Mouse (Mus musculus): ENCODE results near the gene Fubp3. TPM values are rescaled to one million over a fixed set of nuclear protein-coding genes. Genes with fewer than 3 reads are reported as not detected.

Gene Fubp3
- polyA plus RNA-seq, 1 experiment from 2014 or later, result 87.2 TPM

DNA sequence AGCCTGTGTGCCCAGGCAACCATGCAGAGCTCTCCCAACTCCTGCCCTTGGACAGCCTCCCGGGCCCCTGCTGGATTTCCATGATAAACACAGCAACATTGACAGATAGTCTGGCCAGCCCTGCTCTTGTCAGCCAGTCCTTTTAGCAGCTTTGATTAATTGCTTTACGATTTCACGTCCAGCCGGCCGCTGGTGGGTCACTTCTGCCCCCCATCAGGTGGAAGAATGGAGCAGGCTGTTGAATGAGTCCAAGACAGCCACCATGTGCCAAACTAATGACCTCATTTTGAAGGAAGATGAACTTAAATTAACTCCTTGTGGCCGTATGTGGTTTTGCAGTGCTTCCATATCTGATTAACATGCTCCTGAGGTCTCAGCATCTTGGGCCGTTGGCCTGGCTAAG is 37.4 kb downstream of the Fubp3 start:
- Histone ChIP-seq H3K9ac (replicated peaks; ENCODE audit: low read depth, low read length) (no peak overlapping the region), H3K4me1 (ENCODE audit: control insufficient read depth, insufficient read depth, low read length) (0 out of 2 replicates have a peak, but pooled peaks cover 6% of the 10 kb centered on the region), H3K27me3 (ENCODE audit: control insufficient read depth, insufficient read depth, low read length) (no peaks in the 10 kb centered on the region), H3K4me2 (replicated peaks; ENCODE audit: low read depth, low read length) (no peak overlapping the region), H3K4me3 (ENCODE audit: low read depth, low read length) (no peak overlapping the region), H3K9me3 (ENCODE audit: control insufficient read depth, low read depth, low read length) (no peaks in the 10 kb centered on the region), H3K27ac (ENCODE audit: low read length) (no peak overlapping the region), H3K36me3 (ENCODE audit: control insufficient read depth, insufficient read depth, low read length) (peaks cover 85% of the 10 kb centered on the region)
- WGBS, result 13% methylated on average over 7 of the region's 7 CpGs
- ATAC-seq (ENCODE audit: insufficient number of reproducible peaks, insufficient read depth, low FRiP score, low read depth), result no peak

DNA sequence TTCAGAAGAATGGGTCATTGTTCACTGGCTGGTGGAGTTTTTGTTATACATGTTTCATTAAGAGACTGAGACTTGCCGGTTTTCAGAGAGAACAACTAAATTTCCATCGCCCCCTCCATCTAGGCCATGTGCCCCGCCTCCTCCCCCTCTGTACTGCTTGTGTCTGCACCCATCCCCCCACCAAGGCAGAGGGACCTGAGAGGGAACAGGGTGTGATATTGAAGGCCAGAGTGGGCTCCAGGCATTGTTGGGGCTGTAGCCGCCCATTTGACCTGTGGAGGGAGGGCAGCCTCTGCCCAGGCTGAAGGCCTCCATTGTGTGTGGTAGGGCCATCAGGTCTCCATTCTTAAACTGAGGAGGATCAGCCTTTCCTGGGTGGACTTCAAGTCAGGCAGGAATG is 38.5 kb downstream of the Fubp3 start:
- H3K27me3 ChIP-seq (ENCODE audit: control insufficient read depth, insufficient read depth, low read length), result no peaks in the 10 kb centered on the region
- no peak overlapping the region for H3K4me3 ChIP-seq (ENCODE audit: low read depth, low read length)
- H3K4me1 ChIP-seq (ENCODE audit: control insufficient read depth, insufficient read depth, low read length), result 0 out of 2 replicates have a peak, but pooled peaks cover 6% of the 10 kb centered on the region
- peaks cover 85% of the 10 kb centered on the region for H3K36me3 ChIP-seq (ENCODE audit: control insufficient read depth, insufficient read depth, low read length)
- no peak overlapping the region for H3K27ac ChIP-seq (ENCODE audit: low read length)
- H3K9ac ChIP-seq (replicated peaks; ENCODE audit: low read depth, low read length), result no peak overlapping the region
- H3K4me2 ChIP-seq (replicated peaks; ENCODE audit: low read depth, low read length), result no peak overlapping the region
- no peak for ATAC-seq (ENCODE audit: insufficient number of reproducible peaks, insufficient read depth, low FRiP score, low read depth)
- H3K9me3 ChIP-seq (ENCODE audit: control insufficient read depth, low read depth, low read length), result no peaks in the 10 kb centered on the region
- 77% methylated on average over 4 of the region's 4 CpGs for WGBS

DNA sequence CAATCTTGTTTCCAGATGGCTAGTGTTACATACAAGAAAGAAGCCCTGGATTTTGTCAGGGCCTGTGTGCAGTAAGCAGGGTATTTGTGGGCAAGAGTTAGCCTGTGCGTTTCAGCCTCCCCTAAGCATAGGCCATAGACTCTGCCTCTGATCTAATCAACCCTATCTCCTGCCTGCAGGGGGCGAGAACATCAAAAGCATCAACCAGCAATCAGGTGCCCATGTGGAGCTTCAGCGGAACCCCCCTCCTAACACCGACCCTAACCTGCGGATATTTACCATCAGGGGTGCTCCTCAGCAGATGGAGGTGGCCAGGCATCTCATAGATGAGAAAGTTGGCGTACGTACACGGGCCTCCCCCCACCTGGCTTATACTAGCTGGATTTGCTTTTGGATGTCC is 38.9 kb downstream of the Fubp3 start:
- H3K9ac ChIP-seq (replicated peaks; ENCODE audit: low read depth, low read length), result no peak overlapping the region
- peaks cover 84% of the 10 kb centered on the region for H3K36me3 ChIP-seq (ENCODE audit: control insufficient read depth, insufficient read depth, low read length)
- H3K4me3 ChIP-seq (ENCODE audit: low read depth, low read length), result no peak overlapping the region
- no peaks in the 10 kb centered on the region for H3K9me3 ChIP-seq (ENCODE audit: control insufficient read depth, low read depth, low read length)
- 80% methylated on average over 8 of the region's 8 CpGs for WGBS
- no peak for ATAC-seq (ENCODE audit: insufficient number of reproducible peaks, insufficient read depth, low FRiP score, low read depth)
- H3K4me1 ChIP-seq (ENCODE audit: control insufficient read depth, insufficient read depth, low read length), result 0 out of 2 replicates have a peak, but pooled peaks cover 6% of the 10 kb centered on the region
- no peak overlapping the region for H3K4me2 ChIP-seq (replicated peaks; ENCODE audit: low read depth, low read length)
- no peaks in the 10 kb centered on the region for H3K27me3 ChIP-seq (ENCODE audit: control insufficient read depth, insufficient read depth, low read length)
- no peak overlapping the region for H3K27ac ChIP-seq (ENCODE audit: low read length)

DNA sequence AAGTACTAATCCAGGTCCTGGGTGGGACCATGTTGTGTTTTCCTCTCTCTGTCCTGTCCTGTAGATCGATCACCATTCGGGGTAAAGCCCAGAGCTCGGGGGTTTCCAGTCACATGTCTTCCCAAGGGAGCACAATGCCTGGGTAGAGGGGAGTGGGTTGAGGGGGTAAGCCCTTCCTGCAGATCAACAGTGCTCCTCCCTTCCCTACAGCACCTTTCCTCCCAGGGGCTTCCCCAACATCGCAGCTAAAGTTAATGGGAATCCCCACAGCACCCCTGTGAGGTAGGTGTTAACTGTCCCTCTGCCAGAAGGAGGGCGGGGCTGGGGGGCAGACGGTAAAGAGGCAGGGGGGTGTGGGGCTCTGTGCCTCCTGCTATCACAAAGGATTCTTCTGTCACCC is 40.2 kb downstream of the Fubp3 start:
- Histone ChIP-seq H3K9ac (replicated peaks; ENCODE audit: low read depth, low read length) (no peak overlapping the region), H3K4me1 (ENCODE audit: control insufficient read depth, insufficient read depth, low read length) (0 out of 2 replicates have a peak, but pooled peaks cover 6% of the 10 kb centered on the region), H3K9me3 (ENCODE audit: control insufficient read depth, low read depth, low read length) (no peaks in the 10 kb centered on the region), H3K36me3 (ENCODE audit: control insufficient read depth, insufficient read depth, low read length) (peaks cover 79% of the 10 kb centered on the region), H3K27ac (ENCODE audit: low read length) (no peak overlapping the region), H3K27me3 (ENCODE audit: control insufficient read depth, insufficient read depth, low read length) (no peaks in the 10 kb centered on the region), H3K4me3 (ENCODE audit: low read depth, low read length) (no peak overlapping the region), H3K4me2 (replicated peaks; ENCODE audit: low read depth, low read length) (no peak overlapping the region)
- 70% methylated on average over 6 of the region's 6 CpGs for WGBS
- ATAC-seq (ENCODE audit: insufficient number of reproducible peaks, insufficient read depth, low FRiP score, low read depth), result no peak

DNA sequence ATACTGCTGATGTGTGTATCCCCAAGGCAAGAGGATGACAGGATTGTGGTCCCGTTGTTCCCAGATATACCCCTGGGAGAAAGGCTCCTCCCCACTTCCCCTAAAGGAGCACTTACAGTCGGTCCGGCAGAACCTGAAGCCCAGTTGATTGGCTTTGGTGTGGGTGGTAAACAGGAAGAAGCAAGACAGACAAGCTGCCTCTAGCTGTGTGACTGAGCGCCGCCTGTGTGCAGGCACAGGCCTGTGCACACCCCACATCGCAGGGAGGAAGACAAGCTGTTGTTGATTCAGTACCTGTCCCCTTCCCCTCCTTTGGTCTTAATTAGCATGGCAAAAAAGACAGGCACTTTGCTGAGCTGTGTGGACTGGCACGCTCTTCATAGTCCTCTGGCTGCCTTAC is 41.3 kb downstream of the Fubp3 start:
- WGBS, result 81% methylated on average over 7 of the region's 7 CpGs
- H3K36me3 ChIP-seq (ENCODE audit: control insufficient read depth, insufficient read depth, low read length), result peaks cover 75% of the 10 kb centered on the region

DNA sequence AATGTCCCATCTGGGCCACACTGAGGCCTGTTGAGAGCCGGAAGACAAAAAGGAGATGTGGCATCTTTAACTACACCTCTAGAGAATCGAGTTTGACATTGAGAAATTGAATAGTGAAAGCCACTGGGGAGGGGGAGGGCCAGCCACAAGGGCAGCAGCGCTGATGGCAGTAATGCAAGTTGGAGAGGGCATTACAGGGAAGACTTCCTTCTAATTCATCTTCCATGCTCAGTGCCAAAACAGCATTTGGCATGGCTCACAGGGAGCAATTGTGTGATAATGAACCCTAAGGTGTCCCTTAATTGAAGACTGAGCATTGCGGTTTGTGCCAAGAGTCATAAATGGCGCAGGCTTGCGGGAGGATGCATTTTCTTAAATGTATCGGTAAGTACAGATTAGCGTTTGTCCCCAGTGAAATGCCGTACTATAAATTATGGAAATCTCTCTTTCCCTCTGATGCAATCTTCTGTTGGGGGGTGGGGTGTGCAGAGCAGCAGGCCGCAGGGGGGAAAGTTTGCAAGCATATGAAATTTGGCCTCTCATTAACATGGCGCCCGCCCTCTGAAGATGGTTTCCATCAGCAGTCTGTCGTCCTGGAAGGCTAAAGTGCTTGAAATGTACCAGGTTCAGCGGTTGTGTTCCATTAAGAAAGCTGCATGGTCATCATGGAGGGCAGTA is 46.2 kb downstream of the Fubp3 start:
- H3K9me3 ChIP-seq (ENCODE audit: control insufficient read depth, low read depth, low read length), result no peaks in the 10 kb centered on the region
- ATAC-seq (ENCODE audit: insufficient number of reproducible peaks, insufficient read depth, low FRiP score, low read depth), result no peak
- no peaks in the 10 kb centered on the region for H3K4me1 ChIP-seq (ENCODE audit: control insufficient read depth, insufficient read depth, low read length)
- H3K9ac ChIP-seq (replicated peaks; ENCODE audit: low read depth, low read length), result no peak overlapping the region
- H3K27me3 ChIP-seq (ENCODE audit: control insufficient read depth, insufficient read depth, low read length), result no peaks in the 10 kb centered on the region
- H3K36me3 ChIP-seq (ENCODE audit: control insufficient read depth, insufficient read depth, low read length), result peaks cover 35% of the 10 kb centered on the region
- H3K27ac ChIP-seq (ENCODE audit: low read length), result no peak overlapping the region
- H3K4me3 ChIP-seq (ENCODE audit: low read depth, low read length), result no peak overlapping the region
- WGBS, result 78% methylated on average over 14 of the region's 14 CpGs
- no peak overlapping the region for H3K4me2 ChIP-seq (replicated peaks; ENCODE audit: low read depth, low read length)

More for the DNA sequence above, 41.3 kb downstream of the Fubp3 start:
- Histone ChIP-seq H3K4me2 (replicated peaks; ENCODE audit: low read depth, low read length) (no peak overlapping the region), H3K27me3 (ENCODE audit: control insufficient read depth, insufficient read depth, low read length) (no peaks in the 10 kb centered on the region), H3K27ac (ENCODE audit: low read length) (no peak overlapping the region), H3K9me3 (ENCODE audit: control insufficient read depth, low read depth, low read length) (no peaks in the 10 kb centered on the region), H3K9ac (replicated peaks; ENCODE audit: low read depth, low read length) (no peak overlapping the region), H3K4me3 (ENCODE audit: low read depth, low read length) (no peak overlapping the region), H3K4me1 (ENCODE audit: control insufficient read depth, insufficient read depth, low read length) (0 out of 2 replicates have a peak, but pooled peaks cover 6% of the 10 kb centered on the region)
- ATAC-seq (ENCODE audit: insufficient number of reproducible peaks, insufficient read depth, low FRiP score, low read depth), result no peak

DNA sequence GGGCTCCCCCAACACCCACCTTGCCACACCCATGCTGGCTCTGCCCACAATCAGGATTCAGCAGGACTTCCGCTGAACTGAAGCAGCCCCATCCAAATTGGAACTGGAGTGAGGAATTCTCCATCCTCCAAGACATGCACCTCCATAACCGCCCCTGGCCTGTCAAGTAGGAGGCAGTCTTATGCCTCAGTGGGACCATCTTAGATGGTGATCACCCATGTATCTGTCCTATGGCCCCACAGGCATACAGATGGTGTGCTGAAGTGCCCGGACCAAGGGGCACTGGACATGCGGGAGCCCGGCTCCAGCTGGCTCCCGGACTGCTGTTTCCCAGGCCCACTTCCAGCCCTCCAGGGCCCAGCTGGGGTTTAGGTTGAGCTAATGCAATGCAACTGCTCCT is 46.8 kb downstream of the Fubp3 start:
- Histone ChIP-seq H3K9me3 (ENCODE audit: control insufficient read depth, low read depth, low read length) (no peaks in the 10 kb centered on the region), H3K27me3 (ENCODE audit: control insufficient read depth, insufficient read depth, low read length) (no peaks in the 10 kb centered on the region), H3K4me2 (replicated peaks; ENCODE audit: low read depth, low read length) (no peak overlapping the region), H3K4me1 (ENCODE audit: control insufficient read depth, insufficient read depth, low read length) (no peaks in the 10 kb centered on the region), H3K9ac (replicated peaks; ENCODE audit: low read depth, low read length) (no peak overlapping the region), H3K36me3 (ENCODE audit: control insufficient read depth, insufficient read depth, low read length) (peaks cover 30% of the 10 kb centered on the region), H3K4me3 (ENCODE audit: low read depth, low read length) (no peak overlapping the region), H3K27ac (ENCODE audit: low read length) (no peak overlapping the region)
- ATAC-seq (ENCODE audit: insufficient number of reproducible peaks, insufficient read depth, low FRiP score, low read depth), result no peak
- 94% methylated on average over 6 of the region's 6 CpGs for WGBS

DNA sequence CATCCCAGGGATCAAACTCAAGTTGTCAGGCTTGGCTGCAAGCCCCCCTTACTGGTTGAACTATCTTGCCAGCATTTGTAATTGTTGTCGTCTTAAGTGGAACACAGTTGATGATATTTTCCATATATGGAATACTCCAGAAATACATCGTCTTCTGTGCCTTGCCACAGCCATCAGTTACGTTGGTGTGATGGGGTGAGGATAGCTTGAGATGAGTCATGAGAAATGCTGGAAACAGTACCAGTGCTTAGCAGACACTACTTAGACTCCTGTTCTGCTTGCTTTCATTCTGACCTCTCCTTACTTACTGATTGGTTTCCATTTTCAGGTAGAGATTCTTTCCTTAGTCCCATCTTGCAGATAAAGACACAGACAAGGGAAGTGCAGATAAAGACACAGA is 61.1 kb downstream of the Fubp3 start:
- H3K4me1 ChIP-seq (ENCODE audit: control insufficient read depth, insufficient read depth, low read length), result peaks cover 6% of the 10 kb centered on the region
- peaks cover 58% of the 10 kb centered on the region for H3K27me3 ChIP-seq (ENCODE audit: control insufficient read depth, insufficient read depth, low read length)
- H3K9ac ChIP-seq (replicated peaks; ENCODE audit: low read depth, low read length), result no peak overlapping the region
- no peak overlapping the region for H3K4me2 ChIP-seq (replicated peaks; ENCODE audit: low read depth, low read length)
- H3K36me3 ChIP-seq (ENCODE audit: control insufficient read depth, insufficient read depth, low read length), result no peaks in the 10 kb centered on the region
- H3K4me3 ChIP-seq (ENCODE audit: low read depth, low read length), result no peak overlapping the region
- no peaks in the 10 kb centered on the region for H3K9me3 ChIP-seq (ENCODE audit: control insufficient read depth, low read depth, low read length)
- WGBS, result 48% methylated on average over 3 of the region's 3 CpGs
- ATAC-seq (ENCODE audit: insufficient number of reproducible peaks, insufficient read depth, low FRiP score, low read depth), result no peak
- no peak overlapping the region for H3K27ac ChIP-seq (ENCODE audit: low read length)
